Mouse (Mus musculus) bone marrow, adult 2 months (tissue): ENCODE results near the gene Crybb3.

ENCODE experiments used
- CTCF ChIP-seq: fragments of 200-500 bp; IDR thresholded peaks from 2 replicates; pipeline ENCODE4 v1.5.1; 2011; ENCODE audit warnings: low read length, control low read depth; ENCODE audit not compliant: control insufficient read depth, insufficient read depth
- POLR2A ChIP-seq: fragments of 200-500 bp; IDR thresholded peaks from 2 replicates; pipeline ENCODE4 v1.6.1; 2011; ENCODE audit warnings: low read depth, mild to moderate bottlenecking, control low read depth, low read length, borderline replicate concordance; ENCODE audit not compliant: control insufficient read depth

GRCm38 (mm10) chr5:113085931-113086330 is 4.5 kb upstream of the Crybb3 start:
- no peak for TF ChIP-seq POLR2A
- TF ChIP-seq CTCF = no peak
